Mouse (Mus musculus) cortical plate, adult 2 months (tissue): Measurements from ENCODE around the gene Rnps1. TPM values are rescaled to one million over a fixed set of nuclear protein-coding genes. Genes with fewer than 3 reads are reported as not detected.

ENCODE experiments used
- H3K27ac ChIP-seq: fragments of 200-500 bp; 2 replicates; pipeline ENCODE4 v1.5.1; 2012; ENCODE audit warnings: low read length, control low read depth, inconsistent platforms; ENCODE audit not compliant: insufficient read depth
- H3K4me1 ChIP-seq: fragments of 200-500 bp; 2 replicates; pipeline ENCODE4 v1.6.1; 2011; ENCODE audit warnings: low read length; ENCODE audit not compliant: control insufficient read depth, insufficient read depth
- H3K4me3 ChIP-seq: fragments of 200-500 bp; 2 replicates; pipeline ENCODE4 v1.5.1; 2011; ENCODE audit warnings: mild to moderate bottlenecking, low read length, control low read depth; ENCODE audit not compliant: insufficient read depth
- CTCF ChIP-seq: fragments of 200-500 bp; IDR thresholded peaks from 2 replicates; pipeline ENCODE4 v1.5.1; 2011; ENCODE audit warnings: mild to moderate bottlenecking, control low read depth, low read length; ENCODE audit not compliant: insufficient read depth; ENCODE audit errors: extremely low read depth
- POLR2A ChIP-seq: fragments of 200-500 bp; IDR thresholded peaks from 2 replicates; pipeline ENCODE4 v1.6.1; 2011; ENCODE audit warnings: mild to moderate bottlenecking, low read length, control low read depth; ENCODE audit not compliant: insufficient read depth; ENCODE audit errors: extremely low read depth
- polyA plus RNA-seq: library from polyadenylated mRNA; depleted of rRNA; stranded (reverse); fragments of >200 nt; gene quantifications from 2 replicates; pipeline ENCODE4 v1.2.3, GENCODE M21; 2012; rRNA removed

Gene Rnps1
- 264 and 280 TPM in 2 replicates for polyA plus RNA-seq

- Histone ChIP-seq H3K4me1 (no peaks in the 10 kb centered on the region), H3K27ac (peak within 1 kb of the TSS; percentile 42; the same call in 1 of the 2 replicates), H3K4me3 (peak within 1 kb of the TSS; percentile 90)
- TF ChIP-seq POLR2A (peak; percentile 65; the same call in 1 of the 2 replicates), CTCF (no peak)
These were observed at the start of gene Rnps1 for GRCm38 (mm10) chr17:24414230-24414976. Gene Rnps1 (plus strand): TSS chr17:24414565.

- Histone ChIP-seq H3K4me3 (no peak overlapping the region), H3K27ac (no peak overlapping the region), H3K4me1 (0 out of 2 replicates have a peak, but pooled peaks cover under 1% of the 10 kb centered on the region)
- TF ChIP-seq CTCF (no peak), POLR2A (no peak)
These were observed 48.5 kb upstream of the Rnps1 start for GRCm38 (mm10) chr17:24365863-24366262.

- H3K27ac ChIP-seq, result no peak overlapping the region
- no peak for TF ChIP-seq CTCF
- TF ChIP-seq POLR2A, result no peak
- H3K4me3 ChIP-seq, result no peak overlapping the region
- H3K4me1 ChIP-seq, result no peaks in the 10 kb centered on the region
These were observed 39.2 kb upstream of the Rnps1 start for GRCm38 (mm10) chr17:24375094-24375712.

- Histone ChIP-seq H3K27ac (no peak overlapping the region), H3K4me3 (no peak overlapping the region), H3K4me1 (no peaks in the 10 kb centered on the region)
- TF ChIP-seq CTCF (no peak), POLR2A (no peak)
These were observed 38.5 kb upstream of the Rnps1 start for GRCm38 (mm10) chr17:24375886-24376285.

- H3K4me3 ChIP-seq, result no peak overlapping the region
- TF ChIP-seq POLR2A (no peak), CTCF (no peak)
- H3K27ac ChIP-seq, result no peak overlapping the region
- H3K4me1 ChIP-seq, result no peaks in the 10 kb centered on the region
These were observed 35.9 kb upstream of the Rnps1 start for GRCm38 (mm10) chr17:24378496-24378895.

- no peak overlapping the region for H3K27ac ChIP-seq
- H3K4me1 ChIP-seq, result no peaks in the 10 kb centered on the region
- H3K4me3 ChIP-seq, result no peak overlapping the region
- TF ChIP-seq CTCF (no peak), POLR2A (no peak)
These were observed 30.6 kb upstream of the Rnps1 start for GRCm38 (mm10) chr17:24383789-24384188.

GRCm38 (mm10) chr17:24388711-24389110, 25.7 kb upstream of the Rnps1 start:
- H3K27ac ChIP-seq, result no peak overlapping the region
- H3K4me3 ChIP-seq, result no peak overlapping the region
- TF ChIP-seq CTCF (no peak), POLR2A (no peak)
- H3K4me1 ChIP-seq, result no peaks in the 10 kb centered on the region

- no peaks in the 10 kb centered on the region for H3K4me1 ChIP-seq
- no peak overlapping the region for H3K4me3 ChIP-seq
- no peak overlapping the region for H3K27ac ChIP-seq
- TF ChIP-seq CTCF, result peak; percentile 76
- no peak for TF ChIP-seq POLR2A
These were observed 24.5 kb upstream of the Rnps1 start for GRCm38 (mm10) chr17:24389865-24390264.

- Histone ChIP-seq H3K4me3 (no peak overlapping the region), H3K4me1 (no peaks in the 10 kb centered on the region), H3K27ac (no peak overlapping the region)
- TF ChIP-seq CTCF (peak; percentile 42), POLR2A (no peak)
These were observed 23.2 kb upstream of the Rnps1 start for GRCm38 (mm10) chr17:24391149-24391548.

GRCm38 (mm10) chr17:24393527-24393926, 20.8 kb upstream of the Rnps1 start:
- H3K4me1 ChIP-seq, result no peaks in the 10 kb centered on the region
- no peak overlapping the region for H3K27ac ChIP-seq
- H3K4me3 ChIP-seq, result no peak overlapping the region
- TF ChIP-seq POLR2A (no peak), CTCF (no peak)
